Mouse (Mus musculus): Measurements from ENCODE around the gene Lsm7.
"Not testable (repeated sequence)": the region's sequence is repeated elsewhere in the genome, so short reads cannot be mapped to it uniquely, and the experiment has no call there.

- TF ChIP-seq CTCF (IDR thresholded peaks at IDR 0.05; ENCODE audit: insufficient read depth, low read length); POLR2A (IDR thresholded peaks at IDR 0.05; ENCODE audit: borderline replicate concordance, extremely low read depth, low read depth, low read length): not testable (repeated sequence)
Observed at GRCm38 (mm10) chr10:80816303-80816702, 38.7 kb downstream of the Lsm7 start.

All from lung, adult 2 months (tissue).